Mouse (Mus musculus) heart, postnatal 25 days (tissue): Measurements from ENCODE around the gene Kat2a. TPM values are rescaled to one million over a fixed set of nuclear protein-coding genes. Genes with fewer than 3 reads are reported as not detected.
A peak's percentile ranks its signal among the peaks of the same experiment; 100 is the strongest.

Experiments used
- DNase-seq: peaks from one replicate; pipeline ENCODE4 v3.0.0; 2022; ENCODE audit warnings: low spot score
- intact Hi-C: fragments of 180-260 bp; cut with DNase I; formaldehyde crosslinking; loops from one replicate; pipeline ENCODE4 v1.15.1; 2025
- total RNA-seq, 2 experiments: library from RNA; stranded (reverse); gene quantifications; 2 replicates each; pipeline ENCODE4 v1.2.3; 2021

The Kat2a gene
- total RNA-seq = 10 to 100 TPM; 12.3 to 13.6 TPM

DNA sequence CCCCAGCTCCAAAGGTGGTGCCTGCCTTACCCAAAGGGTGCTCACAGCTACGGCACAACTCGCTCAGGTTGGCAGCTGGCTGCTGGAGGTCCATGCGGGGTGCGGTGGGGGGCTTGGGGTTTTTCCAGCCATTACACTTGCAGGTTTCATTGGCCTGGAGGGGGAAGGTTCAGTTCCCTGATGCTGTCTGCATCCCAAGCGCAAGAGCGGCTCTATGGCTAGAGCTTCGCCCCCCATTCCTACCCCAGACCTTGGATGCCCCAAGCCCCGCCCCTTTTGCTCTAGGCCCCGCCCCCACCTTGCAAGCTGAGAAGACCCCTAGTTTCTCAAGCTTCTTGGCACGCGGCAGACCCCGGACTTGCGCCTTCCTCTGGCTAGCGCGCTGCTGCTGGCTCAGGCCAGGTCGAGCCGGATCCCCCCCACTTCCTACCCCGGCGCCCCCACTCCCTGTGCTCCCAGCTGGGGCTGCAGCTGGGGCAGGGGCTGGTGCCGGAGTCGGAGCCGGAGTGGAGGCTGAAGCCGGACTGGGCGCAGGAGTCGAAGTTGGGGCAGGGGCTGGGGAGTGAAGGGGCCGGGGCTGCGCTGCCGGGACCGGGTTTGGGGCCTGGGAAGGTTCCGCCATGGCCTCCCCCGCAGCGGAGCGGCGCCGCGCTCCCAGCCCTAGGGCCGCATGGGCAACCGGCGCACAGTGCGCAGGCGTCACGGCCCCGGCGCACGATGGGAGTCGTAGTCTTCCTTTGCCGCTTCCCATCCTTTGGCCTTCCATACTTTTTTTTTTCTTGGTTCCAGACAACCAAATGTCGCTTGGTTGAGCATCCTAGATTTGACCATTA lies at the start of gene Kat2a:
Gene Kat2a, minus strand, starts transcription at position 683 of the 833 bp plus-strand sequence.
- intact Hi-C loops = loop anchor here (5.0 to 10.0 kb wide), 2 partner anchors 150 to 353 kb away; no protein-coding TSS in a partner anchor

DNA sequence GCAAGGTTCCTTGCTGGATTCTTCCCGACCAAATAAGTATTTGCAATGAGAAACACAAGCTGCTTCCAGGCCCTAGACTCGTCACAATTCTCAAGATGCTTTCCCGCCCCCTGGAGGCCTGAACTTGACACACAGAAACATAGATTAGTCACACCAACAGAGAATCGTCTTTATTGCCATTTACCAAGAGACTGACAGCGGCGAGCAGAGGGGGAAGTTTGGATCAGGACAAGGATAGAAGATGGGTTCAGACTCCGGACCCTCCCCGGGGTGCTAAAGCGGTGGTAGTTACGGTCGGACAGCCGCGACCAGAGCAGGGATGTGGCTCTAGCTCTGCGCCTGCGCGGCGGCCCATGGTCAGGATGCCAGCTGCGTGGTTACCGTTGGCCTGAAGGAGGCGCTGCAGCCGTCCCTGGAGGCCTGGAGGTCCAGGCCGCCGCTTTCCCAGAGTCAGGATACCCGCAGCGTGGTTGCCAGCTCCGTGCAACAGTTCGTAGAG lies 49.3 kb upstream of the Kat2a start:
- DNase-seq = peak; percentile 73
- intact Hi-C loops = loop anchor here (1.0 to 5.0 kb wide), 3 partner anchors 15 to 189 kb away; partner anchors contain the start of gene Cnp

More for the DNA sequence above, at the start of gene Kat2a:
- DNase-seq = peak; percentile 74

GRCm38 (mm10) chr11:100759611-100760233 lies 47.5 kb upstream of the Kat2a start, which contains the start of gene Kcnh4:
Gene Kcnh4 (minus strand): TSS chr11:100759942.
- no peak for DNase-seq
- intact Hi-C loops = loop anchor here (5.0 kb wide), 1 partner anchor 187 kb away; the partner anchor contains the start of gene Cnp

GRCm38 (mm10) chr11:100758707-100759610 lies 46.7 kb upstream of the Kat2a start:
- no peak for DNase-seq
- intact Hi-C loops = no loop called here

DNA sequence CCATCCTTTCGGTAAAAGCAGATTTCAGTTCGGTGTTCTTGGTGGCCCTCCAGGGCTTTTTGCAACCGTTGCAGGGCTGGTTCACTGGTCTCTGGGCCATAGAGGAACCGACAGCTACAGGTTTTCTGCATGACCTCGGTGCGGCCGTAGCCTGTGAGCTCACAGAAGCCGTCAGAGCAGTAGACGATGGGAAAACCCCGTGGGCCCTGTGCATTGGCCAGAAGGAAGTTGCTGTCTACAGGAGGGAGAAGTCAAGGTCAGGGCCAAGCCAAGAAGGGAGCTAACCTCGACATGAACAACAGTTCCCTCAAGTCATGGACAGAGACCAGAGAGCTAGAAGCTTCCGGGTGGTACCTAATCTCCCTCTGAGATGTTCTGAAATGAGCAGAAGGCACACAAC lies 45.3 kb upstream of the Kat2a start:
- no peak for DNase-seq
- intact Hi-C loops = no loop called here

DNA sequence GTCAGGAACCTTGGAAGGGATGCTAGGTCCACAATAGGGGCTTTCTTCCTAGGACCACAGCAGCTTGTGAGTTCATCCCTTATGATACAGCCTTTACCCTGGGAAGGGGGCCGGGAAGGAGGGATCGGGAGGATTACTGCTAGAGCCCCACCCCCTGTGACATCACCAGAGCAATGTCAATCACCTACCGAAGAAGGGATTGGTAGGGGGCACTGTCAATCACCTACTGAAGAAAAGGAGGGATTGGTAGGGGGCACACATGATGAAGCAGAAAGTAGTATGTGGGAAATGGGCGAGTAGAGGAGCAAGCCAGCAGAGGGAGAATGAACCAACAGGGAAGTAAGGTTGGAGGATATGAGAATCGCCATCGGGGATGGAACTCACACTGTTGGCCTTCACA lies 44.2 kb upstream of the Kat2a start:
- intact Hi-C loops = no loop called here
- DNase-seq = no peak

- DNase-seq = no peak
- intact Hi-C loops = no loop called here
These were observed 42.4 kb upstream of the Kat2a start for GRCm38 (mm10) chr11:100754693-100755057.

DNA sequence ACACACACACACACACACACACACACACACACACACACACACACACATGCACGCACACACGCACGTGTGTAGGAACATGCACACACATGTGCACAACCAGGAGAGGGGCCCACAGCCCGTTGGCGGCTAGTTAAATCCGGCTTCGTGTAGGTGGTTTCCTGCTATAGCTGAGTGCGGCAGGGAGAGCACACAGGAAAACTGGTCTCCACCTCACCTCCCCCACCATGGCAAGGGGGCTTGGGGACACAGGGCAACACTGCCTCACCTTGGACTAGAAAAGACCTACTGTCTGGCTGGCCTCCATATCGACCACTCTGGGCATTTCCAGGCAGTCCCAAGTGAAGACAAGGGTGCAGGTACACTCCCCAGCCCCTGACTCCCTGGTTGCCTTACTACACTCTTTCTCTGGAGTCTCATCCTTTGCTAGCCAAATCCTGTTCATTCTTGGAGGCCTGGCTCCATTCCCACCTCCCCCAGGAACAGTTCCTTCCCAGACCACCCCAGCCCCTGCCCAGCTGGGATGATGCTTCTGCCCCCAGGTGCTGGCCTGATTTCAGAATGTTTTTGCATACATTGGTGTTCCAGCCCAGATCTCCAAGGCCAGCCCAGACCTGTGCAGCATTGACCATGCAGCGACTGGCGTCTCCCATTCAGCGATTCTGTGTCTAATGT lies 41.9 kb upstream of the Kat2a start:
- intact Hi-C loops = no loop called here
- no peak for DNase-seq

DNA sequence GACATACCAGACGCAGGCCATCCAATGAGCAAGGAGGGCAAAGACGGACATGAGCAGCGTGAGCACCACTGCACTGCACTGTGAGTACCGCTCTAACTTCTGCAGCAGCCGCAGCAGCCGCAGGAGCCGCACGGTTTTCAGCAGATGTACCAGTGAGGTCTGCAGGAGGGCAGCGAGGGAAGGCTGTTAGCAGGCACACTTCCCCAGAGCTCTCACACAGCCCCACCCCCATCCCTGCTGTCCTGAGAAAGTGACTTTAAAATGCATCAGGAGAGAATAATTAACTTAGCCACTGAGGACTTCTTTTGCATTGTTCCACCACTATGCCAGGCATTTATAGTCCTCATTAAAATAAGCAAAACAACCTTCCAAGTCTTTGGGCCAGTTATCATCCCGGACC lies 40.0 kb upstream of the Kat2a start:
- intact Hi-C loops = no loop called here
- no peak for DNase-seq

DNA sequence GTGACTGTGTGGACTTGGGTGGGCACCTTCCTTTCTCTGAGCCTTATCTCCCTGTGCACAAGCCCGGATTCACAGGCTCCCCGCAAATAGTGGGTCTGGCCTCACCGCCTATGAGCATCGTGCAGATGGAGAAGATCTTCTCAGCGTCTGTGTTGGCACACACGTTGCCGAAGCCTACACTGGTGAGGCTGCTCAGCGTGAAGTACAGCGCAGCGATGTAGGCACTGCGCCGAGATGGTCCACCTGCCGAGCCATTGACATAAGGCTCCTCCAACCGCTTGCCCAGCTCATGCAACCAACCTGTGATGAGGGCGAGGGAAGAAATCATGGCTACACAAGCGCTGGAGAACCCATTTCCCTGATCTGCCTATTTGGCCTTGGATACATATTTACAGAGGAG lies 37.9 kb upstream of the Kat2a start:
- DNase-seq = no peak
- intact Hi-C loops = no loop called here

DNA sequence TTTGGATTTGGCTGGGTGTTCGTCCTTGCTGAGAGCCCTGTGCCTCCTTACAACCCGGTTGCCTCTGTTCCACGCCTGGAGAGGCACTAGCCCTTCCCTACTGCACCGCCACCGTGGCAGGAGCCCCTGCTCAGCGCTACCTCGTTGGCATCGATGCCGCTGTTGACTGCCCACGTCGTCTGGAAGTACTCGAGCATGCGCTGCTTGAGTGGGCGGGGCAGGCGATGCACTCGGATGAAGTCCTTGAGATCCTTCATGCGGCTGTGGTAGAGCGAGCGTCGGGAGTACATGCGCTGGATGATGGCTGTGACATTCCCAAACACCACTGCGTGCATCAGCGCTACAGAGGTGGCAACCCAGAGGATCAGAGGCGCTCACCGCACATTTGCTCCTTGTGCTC lies 37.2 kb upstream of the Kat2a start:
- no peak for DNase-seq
- intact Hi-C loops = loop anchor here (10.0 kb wide), 1 partner anchor 315 kb away; no protein-coding TSS in a partner anchor

DNA sequence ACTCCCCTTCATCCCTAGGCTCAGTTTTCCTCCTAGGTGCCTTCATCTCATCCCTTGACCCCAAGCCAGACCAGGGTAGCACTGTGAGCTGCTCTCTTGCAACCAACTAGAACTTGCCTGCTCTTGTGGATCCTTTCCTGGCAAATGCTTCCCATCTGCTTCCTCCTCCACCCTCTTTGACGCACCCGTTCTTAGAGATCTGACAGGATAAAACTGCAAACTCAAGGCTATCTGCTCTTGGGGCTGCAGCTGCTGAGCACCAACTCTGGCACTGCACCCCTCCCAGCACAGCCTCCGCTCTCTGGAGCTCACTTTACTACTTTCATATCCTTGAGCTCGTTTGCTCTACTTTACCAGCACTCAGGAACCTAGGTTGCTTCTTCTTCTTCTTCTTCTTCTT lies 36.4 kb upstream of the Kat2a start:
- no peak for DNase-seq
- intact Hi-C loops = loop anchor here (10.0 kb wide), 1 partner anchor 316 kb away; no protein-coding TSS in a partner anchor

DNA sequence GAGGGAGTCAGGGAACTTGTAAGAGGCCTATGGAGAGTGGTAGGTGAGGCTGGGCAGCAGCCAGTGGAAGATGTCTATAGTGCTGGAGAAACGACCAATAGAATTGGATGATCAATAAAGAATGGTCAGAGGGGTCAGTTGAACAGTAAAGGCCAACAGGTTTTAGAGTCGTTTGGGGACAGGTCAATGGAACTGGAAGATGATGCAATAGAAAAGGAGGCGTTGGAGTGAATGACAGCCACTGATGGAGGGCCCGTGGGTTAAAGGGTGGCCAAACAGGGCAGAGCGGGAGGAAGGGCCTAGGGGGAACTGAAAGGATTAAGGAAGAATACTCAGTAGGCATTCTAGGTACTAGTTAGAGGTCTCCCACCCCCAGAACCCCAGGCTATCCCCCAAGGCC lies 34.8 kb upstream of the Kat2a start:
- intact Hi-C loops = loop anchor here (2.0 to 10.0 kb wide), 2 partner anchors 16 to 318 kb away; partner anchors contain the start of gene Hcrt
- DNase-seq = no peak

GRCm38 (mm10) chr11:100746546-100746945 lies 34.3 kb upstream of the Kat2a start:
- intact Hi-C loops = loop anchor here (2.0 to 10.0 kb wide), 2 partner anchors 16 to 318 kb away; partner anchors contain the start of gene Hcrt
- no peak for DNase-seq

DNA sequence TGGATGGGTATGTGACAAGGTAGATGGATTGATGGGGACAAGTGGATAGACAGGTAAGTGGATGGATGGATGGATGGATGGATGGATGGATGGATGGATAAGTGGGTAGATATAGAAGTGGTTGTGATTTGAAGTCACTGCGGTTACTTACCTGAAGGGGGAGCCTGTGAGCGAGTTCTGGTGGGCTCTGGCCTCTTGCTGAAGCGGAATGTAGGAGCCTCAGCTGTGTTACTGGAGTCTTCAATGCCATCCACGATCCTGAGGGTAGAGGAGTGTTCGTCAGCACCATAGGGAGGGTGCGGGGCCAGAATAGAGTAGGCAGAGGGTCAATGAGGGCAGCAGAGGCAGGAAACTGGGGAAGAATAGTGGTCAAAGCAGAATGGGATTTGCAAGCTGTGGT lies 32.8 kb upstream of the Kat2a start:
- DNase-seq = no peak
- intact Hi-C loops = loop anchor here (10.0 kb wide), 1 partner anchor 320 kb away; no protein-coding TSS in a partner anchor

- intact Hi-C loops = loop anchor here (10.0 kb wide), 1 partner anchor 323 kb away; no protein-coding TSS in a partner anchor
- no peak for DNase-seq
These were observed 29.1 kb upstream of the Kat2a start for GRCm38 (mm10) chr11:100741348-100741747.

GRCm38 (mm10) chr11:100738749-100739148 lies 26.5 kb upstream of the Kat2a start:
- intact Hi-C loops = no loop called here
- DNase-seq = no peak

GRCm38 (mm10) chr11:100738066-100738604 lies 25.9 kb upstream of the Kat2a start, which contains the start of gene Rab5c:
Gene Rab5c (minus strand): TSS chr11:100738215.
- intact Hi-C loops = no loop called here
- peak; percentile 99 for DNase-seq
